Mouse (Mus musculus): ENCODE results near the gene Rab11b.

DNA sequence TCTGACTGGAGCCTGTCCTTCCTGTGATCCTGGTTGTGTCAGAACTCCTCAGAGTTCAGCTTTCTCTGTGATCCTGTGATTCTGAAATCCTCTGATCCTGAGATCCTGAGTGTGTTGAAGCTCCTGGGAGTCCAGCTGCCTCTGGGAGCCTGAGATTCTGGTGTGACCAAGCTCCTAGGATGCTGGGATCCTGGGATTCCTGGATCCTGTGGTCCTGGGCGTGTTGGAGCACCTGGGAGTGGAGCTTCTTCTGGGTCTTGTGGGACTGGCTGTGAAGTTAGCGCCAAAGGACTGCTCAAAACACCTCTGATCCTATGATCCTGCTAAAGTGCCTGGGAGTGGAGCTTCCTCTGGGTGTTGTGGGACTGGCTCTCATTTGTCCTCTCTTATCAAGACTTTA lies 31.9 kb downstream of the Rab11b start:
- no peak for TF ChIP-seq POLR2A (IDR thresholded peaks at IDR 0.05; ENCODE audit: borderline replicate concordance, extremely low read depth, insufficient read depth, insufficient read length, poor library complexity, severe bottlenecking)
- no peak for TF ChIP-seq CTCF (IDR thresholded peaks at IDR 0.05; ENCODE audit: borderline replicate concordance, extremely low read depth, insufficient read depth, insufficient read length)
